Mouse (Mus musculus): Measurements from ENCODE around the gene Tbc1d13.
"Not testable (repeated sequence)": the region's sequence is repeated elsewhere in the genome, so short reads cannot be mapped to it uniquely, and the experiment has no call there.

Gene Tbc1d13

DNA sequence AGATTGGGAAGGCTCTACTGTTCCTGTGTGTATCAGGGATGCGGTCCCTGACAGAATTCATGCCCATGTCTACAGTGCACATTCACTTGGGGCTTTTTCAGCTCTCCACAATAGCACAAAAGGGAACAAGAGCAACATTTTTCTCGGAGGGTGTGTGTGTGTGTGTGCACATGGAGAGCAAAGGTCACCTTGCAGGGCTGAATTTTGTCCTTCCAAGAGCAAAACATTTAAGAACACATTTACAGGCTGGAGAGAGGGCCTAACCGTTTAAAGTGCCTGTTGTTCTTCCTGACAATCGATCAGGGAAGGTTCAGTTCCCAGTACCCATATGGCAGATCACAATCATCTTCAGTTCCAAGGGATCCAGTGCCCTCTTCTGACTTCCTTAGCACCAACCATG lies 3.4 kb upstream of the Tbc1d13 start:
- DNase-seq (ENCODE audit: low spot score): no peak

DNA sequence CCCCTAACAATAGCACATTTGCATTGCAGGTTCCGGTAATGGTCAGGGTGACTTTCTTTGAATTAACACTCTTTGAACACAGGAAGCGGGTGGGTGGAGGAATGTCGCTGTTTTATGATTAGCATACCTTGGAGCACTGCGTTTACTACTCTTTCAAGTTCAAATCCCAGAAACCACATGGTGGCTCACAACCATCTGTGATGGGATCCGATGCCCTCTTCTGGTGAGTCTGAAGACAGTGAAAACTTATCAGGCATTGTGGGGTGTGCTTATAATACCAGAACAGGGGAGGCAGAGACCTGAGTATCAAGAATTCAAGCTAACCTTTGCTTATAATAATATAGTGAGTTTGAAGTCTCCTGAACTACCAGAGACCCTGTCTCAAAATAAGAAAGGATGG lies 2.3 kb upstream of the Tbc1d13 start:
- not testable (repeated sequence) for DNase-seq (ENCODE audit: low spot score)

DNA sequence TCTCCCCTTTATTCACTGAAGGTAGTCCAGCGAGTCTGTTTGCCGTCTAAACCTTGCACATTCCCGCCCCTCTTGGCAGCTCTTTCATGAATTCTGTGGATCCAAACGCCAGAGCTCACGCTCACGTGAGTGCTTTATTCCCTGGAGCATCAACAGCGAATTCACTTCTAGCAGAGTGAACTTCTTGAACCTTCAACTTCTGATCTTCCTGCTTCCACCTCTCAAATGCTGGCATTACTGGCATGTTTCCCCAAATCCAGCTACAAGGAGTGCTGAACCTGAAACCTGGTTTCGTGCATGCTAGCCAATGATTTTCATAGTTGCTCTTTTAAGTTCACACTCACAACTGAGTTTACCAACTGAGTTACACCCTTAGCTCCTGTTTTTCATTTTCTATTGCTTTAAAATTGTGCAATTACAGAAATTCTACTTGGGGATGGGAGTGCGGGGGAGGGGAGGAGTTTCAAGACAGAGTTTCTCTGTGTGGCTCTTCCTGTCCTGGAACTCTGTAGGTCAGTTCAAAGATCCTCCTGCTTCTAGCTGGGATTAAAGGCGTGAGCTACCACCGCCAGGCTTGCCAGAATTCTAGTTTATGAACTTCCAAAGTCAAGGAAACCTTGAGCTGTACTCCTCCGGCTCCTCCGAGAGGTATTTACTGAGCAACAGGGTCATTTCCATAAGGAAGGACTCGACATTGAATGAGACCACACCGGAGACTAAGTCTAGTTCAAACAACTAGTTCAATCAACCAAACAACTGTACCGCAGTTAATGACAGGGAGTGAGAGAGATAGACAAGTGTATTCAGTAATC lies 539 bp upstream of the Tbc1d13 start:
- no peak for DNase-seq (ENCODE audit: low spot score)

DNA sequence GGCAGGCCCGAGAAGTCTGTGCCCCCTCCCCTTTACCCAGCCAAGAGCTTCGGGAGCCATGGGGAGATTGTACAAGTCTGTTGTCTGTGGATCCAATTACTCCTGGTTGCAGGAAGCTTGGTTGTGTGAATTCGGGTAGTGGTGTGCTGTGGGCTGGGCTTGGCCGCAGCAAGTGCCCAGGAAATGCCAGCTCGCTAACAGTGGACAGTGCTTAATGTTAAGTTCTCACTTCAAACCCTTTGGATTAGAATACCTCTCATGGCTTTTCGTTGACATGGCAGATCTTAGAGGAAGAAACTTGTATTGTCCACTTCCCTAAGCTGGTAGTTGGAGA lies 799 bp downstream of the Tbc1d13 start:
- no peak for DNase-seq (ENCODE audit: low spot score)

DNA sequence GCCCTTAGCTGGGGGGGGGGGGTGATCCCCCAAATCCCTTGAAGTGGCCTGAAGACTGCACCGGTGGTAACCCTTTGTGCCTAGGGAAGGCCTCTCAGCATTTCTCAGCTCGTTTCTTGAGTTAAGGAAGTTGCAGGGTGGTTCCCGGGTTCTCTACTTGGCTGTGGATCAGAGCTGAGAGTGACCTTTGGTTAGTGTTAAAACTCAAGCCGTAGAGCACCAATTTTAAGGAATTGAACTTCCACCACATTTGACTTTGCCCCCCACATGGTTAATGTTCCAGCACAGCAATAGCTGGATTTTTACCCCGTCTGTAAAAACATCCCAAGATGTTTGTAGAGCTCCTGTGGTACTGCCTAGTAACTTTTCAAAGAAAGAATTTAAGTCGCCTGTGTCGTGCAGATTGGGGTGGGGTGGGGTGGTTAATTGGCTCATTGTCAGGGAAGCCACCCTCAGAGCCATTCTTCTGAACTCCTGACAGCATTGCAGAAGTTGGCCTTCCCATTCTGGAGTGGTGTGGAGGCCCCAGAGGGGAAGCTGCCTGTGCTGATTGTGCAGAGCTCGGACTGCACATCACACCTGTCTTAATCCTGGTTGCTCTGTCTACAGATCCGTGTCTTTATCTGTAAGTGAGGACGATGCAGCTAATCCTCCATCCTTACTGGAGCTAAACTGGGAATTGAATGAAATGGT lies 1.5 kb downstream of the Tbc1d13 start:
- no peak for DNase-seq (ENCODE audit: low spot score)

DNA sequence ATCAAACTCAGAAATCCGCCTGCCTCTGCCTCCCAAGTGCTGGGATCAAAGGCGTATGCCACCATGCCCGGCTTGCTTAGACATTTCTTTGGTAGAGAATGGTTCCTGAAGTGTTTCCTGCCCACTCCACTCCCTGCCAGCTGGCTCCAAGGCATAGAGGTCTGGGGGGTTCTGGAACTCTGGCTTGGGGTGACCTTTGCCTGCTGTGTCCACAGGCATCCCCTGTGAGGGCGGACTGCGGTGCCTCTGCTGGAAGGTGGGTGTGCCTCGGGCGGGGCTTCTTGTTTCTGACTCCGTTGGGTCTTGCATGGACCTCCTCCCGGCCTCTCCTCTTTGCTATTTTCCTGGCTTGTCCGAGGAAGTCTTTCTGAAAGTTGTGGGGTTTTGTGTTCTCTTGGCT lies 2.9 kb downstream of the Tbc1d13 start:
- DNase-seq (ENCODE audit: low spot score): no peak

DNA sequence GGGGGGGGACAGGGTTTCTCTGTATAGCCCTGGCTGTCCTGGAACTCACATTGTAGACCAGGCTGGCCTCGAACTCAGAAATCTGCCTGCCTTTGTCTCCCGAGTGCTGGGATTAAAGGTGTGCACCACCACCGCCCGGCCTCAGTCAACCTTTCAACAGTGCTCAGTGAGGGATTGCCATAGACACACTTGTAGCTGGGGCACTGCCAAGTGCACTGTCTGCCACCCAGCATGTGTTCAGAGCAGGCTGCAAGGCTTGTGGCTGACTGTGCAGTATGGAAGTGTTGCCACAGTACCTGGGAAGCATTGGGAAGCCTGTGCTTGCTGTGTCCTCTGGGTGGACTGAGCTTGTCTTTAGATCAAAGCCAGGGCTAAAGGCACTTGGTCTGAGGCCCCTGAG lies 6.5 kb downstream of the Tbc1d13 start:
- not testable (repeated sequence) for DNase-seq (ENCODE audit: low spot score)

DNA sequence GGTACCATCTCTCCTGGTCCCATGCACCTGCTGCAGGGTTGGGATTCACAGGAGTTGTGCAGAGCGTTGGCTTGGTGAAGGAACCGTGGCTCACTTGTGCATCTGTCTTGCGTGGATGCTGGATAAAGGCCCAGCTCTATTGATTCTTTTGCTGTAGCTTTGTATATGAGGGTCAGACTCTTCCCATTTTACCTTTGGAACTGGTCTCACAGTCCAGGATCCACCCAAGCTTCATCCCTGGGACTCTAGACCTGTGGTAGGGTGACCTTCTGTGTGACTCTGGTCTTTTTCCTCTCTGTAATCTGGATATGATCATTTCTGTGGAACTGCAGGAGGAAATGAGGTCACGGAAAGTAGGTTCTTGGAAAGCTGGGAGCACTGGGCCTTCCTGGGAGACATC lies 10.9 kb downstream of the Tbc1d13 start:
- no peak for DNase-seq (ENCODE audit: low spot score)

DNA sequence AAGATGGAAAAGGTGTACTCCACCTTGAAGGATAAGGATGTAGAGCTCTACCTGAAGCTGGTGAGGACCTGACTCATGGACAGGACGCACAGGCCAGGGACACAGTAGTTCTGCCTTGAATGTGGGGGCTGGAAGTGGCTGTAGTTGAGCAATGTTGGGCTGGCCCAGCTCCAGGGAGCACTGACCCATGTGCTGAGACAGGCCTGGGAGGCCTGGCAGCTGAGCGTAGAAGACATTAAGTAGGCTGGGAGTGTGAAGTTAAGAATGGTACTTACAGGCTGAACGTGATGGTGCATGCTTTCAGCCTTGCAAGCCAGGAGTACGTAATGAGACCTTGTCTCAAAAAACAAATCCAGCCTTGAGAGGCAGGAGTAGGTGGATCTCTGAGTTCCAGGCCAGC lies 13.9 kb downstream of the Tbc1d13 start:
- DNase-seq (ENCODE audit: low spot score): no peak

DNA sequence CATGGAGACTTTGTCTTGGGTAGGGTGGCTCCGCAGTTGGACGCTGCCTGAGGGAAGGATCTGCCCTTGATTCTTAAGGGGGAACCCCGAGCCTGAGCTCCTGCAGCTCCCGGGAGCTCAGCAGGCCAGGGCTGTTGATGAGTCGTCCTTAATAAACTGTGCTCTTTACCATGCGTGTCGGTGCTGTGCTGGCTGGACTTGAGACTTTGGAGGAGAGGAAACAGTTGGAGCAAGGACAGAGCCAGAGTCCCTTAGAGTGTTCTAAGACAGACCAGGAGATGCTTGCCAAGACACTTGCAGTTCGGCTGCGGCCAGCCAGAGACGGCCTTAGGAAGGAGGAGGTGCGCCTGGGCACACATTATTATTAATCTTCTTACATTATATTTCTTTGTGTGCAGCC lies 18.3 kb downstream of the Tbc1d13 start:
- no peak for DNase-seq (ENCODE audit: low spot score)

DNA sequence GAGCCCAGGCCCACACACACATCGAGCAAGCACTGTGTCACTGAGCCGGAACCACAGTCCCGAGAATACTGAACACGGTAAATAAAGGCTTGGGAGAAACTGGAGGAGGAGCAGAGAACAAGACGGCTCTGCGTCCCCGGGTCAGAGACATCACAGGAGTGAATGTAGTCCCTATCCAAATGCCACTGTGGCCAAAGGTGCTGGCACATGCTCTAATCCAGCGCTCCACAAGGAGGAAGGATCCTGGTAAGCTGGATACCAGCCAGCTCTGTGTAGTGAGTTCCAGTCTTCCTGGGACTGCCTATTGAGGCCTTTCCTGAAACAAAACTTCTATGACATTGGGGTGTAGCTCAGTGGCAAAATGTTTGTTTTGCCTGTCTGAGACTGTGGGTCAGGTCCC lies 19.1 kb downstream of the Tbc1d13 start:
- no peak for DNase-seq (ENCODE audit: low spot score)

DNA sequence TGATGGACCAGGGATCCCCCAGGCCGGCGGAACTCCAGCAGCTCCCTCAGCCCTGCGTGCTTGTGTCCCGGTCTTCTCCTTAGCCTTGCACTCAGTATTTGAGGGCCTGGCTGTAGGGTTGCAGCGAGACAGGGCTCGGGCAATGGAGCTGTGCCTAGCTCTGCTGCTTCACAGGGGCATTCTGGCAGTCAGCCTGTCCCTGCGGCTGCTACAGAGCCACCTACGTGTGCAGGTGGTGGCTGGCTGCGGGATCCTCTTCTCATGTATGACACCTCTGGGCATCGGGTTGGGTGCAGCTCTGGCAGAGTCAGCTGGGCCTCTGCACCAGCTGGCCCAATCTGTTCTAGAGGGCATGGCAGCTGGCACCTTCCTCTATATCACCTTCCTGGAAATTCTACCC lies 26.3 kb downstream of the Tbc1d13 start:
- DNase-seq (ENCODE audit: low spot score): not testable (repeated sequence)

DNA sequence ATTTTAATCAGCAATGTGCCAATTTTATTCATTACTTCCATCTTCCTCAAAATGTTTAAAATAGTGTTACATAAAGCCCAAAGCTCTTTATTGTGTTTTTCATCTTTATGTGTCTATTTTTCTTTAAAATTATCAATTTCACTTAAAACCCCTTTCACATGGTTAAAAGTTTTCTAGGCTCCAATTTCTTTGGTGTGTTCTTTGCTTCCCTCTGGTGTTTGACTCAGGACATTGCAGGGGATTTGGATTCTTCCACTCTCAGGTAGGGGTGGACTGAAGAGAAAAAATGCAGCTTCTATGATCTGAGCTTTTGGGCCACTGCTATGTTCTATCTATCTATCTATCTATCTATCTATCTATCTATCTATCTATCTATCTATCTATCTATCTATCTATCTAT lies 28.3 kb downstream of the Tbc1d13 start:
- DNase-seq (ENCODE audit: low spot score): no peak

DNA sequence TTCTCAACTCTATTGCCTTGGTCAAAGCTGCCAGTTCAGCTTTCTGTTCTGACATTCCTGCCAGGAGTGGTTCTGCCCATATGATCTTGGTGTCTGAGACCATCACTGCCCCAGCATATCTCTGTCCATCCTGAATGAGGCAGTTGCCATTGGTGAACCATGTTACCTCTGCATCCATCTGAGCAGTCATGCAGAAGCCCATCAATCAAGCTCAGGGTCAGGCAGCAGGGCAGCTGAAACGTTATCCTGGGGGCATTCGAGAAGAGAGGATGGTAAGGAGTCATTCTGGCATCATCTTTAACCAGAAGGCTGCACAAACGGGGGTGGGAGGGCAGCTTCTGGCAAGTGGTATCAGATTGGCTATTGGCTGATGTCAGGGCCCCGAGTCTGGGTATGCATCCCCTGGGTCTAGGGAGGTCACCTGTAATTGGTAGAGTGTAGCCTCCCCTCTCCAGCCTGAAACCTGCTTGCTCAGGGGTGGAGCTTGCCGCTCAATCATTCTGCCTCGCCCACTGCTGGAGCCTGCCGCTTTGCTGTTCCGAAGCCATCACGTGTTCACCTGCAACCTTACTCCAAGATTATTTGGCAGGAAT lies 30.9 kb downstream of the Tbc1d13 start:
- DNase-seq (ENCODE audit: low spot score): no peak

DNA sequence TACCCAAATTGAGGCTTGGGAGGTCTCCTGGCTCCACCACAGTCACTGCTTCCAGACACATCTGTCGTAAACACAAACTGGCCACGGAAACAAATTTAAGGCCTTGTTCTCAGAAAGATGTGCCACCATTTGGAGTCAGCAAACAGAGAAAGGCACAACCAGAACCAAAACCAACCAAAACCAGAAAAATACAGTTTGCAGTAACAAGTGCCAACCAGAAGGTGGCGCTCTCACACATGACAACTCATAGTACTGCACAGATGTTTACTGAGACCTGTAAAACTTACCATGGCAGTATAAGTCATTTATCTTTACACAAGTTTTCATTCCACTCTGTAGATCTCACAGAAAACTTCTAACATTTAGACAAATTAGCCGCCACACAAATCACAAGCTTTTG lies 33.1 kb downstream of the Tbc1d13 start:
- DNase-seq (ENCODE audit: low spot score): no peak

DNA sequence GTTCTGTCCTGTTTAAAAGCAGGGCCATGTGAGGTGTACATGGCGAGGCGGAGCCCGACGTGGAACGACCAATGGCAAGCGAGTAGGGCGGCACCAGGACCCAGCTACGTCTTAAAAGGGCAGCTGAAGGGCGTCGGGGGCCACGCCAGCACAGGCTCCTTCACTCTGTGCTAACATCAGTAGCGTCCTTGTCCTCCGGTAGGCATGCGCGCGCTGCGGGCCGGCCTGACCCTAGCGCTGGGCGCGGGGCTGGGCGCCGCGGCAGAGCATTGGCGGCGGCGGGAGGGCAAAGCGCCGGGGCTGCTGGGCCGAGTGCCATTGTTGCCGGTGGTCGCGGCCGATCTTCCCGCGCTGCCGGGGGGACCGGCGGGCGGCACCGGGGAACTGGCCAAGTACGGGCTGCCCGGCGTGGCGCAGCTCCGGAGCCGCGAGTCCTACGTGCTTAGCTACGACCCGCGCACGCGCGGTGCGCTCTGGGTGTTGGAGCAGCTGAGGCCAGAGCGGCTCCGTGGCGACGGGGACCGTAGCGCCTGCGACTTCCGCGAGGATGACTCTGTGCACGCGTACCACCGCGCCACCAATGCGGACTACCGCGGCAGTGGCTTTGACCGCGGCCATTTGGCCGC lies 37.9 kb downstream of the Tbc1d13 start, which contains the start of gene Endog:
Endog (plus strand) TSS at position 123 of the 626 bp plus-strand sequence.
- peak; percentile 45 for DNase-seq (ENCODE audit: low spot score)

DNA sequence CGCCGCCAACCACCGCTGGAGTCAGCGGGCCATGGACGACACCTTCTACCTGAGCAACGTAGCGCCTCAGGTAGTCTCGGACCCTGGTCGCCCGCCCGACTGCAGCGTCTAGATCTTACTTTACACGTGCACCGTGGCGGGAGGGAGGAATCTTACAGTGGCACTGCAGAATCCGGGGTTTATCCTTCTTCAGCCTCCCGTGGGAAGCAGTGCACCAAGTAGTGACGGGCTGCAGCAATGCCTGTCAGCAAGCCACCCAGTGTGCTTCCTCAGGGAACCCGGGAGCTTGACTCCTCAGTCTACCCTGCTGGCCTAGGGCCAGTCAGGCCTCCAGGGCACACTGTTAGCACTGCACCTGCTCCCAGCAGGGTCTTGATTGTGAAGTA lies 38.4 kb downstream of the Tbc1d13 start:
- DNase-seq (ENCODE audit: low spot score): no peak

DNA sequence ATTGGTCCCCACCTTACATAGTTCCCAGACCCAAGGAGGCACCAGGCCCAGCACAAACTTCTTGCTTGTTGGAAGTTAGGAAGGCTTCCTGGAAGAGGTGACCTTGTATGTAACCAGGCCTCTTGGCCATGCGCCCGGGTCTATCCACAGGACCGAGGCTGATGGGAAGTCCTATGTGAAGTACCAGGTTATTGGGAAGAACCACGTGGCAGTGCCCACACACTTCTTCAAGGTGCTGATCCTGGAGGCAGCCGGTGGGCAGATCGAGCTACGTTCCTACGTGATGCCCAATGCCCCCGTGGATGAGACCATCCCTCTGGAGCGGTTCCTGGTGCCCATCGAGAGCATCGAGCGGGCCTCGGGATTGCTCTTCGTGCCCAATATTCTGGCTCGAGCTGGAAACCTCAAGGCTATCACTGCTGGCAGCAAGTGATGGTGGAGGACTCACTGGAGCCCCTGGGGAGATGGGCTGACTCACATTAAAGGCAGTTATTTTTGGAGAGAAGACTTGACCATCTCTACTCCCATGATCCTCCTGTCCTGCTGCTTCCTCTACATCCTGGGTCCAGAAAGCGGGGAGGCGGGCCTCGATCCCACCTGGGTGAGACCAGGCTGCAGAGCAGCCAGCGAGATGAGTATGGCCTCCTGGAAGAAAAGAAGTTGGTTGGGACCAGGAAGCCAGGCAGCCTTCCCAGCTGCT lies 40.1 kb downstream of the Tbc1d13 start:
- DNase-seq (ENCODE audit: low spot score): no peak

DNA sequence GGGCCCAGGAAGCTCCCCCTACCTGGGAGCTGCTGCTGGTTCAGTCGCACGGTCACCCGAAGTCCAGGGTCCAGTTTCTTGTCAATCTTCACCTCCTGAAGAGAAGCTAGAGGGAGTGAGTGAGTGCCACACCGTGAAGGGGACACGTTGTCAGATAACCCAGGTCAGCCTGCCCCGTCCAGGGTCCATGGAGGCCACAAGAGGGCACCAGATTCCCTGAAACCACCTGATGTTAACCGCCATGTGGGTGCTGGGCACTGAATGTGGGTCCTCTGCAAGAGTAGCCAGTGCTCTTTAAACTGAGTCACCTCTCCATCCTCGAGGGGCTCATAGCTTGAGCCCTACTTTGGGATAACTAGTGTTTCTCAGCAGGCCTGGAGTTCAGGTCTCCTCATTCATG lies 42.4 kb downstream of the Tbc1d13 start:
- DNase-seq (ENCODE audit: low spot score): no peak

DNA sequence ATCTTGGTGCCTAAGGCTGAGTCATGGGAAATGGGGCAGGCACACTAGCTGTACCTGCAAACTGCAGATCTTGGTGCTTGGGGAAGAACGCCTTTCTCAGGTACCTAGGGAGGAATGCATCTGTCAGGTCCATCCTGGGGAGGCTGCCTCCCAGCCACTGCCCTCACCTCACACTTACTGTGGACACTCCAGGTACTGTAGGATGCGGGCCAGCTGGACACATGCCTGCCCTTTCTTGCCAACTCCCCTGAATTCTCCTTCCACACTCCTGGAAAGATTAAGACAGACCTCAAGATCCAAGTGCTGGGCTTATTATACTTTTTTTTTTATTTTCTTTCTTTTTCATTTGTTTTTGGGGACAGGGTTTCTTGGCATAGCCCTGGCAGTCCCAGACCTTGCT lies 43.0 kb downstream of the Tbc1d13 start:
- DNase-seq (ENCODE audit: low spot score): no peak

DNA sequence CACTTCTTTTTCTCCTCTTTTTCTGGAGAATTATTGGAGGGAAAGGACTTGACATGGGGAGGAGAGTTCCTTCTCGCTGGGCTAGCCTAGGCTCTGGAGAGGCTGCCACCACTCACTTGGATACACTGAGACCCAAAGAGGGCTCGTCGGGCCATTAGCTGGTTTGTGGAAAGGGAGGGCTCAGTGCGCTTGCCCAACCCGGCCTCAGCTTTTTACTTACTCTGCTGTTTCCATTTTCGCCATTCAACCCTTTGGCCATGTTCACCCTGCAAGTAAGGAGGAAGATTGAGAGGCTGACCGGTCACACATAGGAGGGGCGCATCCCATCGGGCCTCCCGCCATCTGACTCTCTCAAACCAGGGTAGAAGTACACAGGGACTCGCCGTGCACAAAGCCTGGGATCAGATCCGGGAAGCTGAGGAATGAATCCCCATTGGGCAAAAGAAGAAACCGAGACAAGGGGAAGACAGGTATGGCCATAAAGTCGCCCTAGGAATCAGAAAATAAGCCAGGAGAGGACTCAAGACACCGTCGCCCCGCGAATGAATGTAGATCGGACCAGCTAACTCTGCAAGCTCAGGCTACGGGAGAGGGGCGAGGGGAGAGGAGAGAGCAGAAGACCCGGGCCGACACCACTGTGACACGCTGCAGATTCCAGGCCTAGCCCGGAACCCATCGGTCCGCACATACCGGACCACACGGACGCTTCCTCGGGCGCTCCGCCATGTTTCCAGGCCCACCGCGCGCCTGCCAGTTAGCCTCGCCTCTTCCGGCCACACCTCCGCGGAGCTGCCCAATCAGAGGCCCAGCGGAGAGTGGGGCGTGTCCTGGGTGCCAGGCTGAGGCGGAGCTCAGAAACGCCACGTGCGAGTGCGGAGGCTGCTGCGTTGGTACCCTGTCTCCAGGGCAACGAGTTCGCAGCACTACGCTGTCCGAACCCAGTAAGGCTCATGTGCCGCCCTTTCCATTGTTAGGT lies 44.4 kb downstream of the Tbc1d13 start, which contains the start of gene Spout1:
Spout1 (minus strand) TSS at position 760 of the 976 bp plus-strand sequence.
- peak; percentile 80 for DNase-seq (ENCODE audit: low spot score)

Measured in urinary bladder, postnatal 10 days (tissue).